Mouse (Mus musculus) liver, embryonic 15.5 days (tissue): ENCODE measurements at regions not wholly inside any gene's neighbourhood (a gene's known extent, or its start where the extent isn't known, plus 50 kb on each side); places are given as distances from the start of the nearest gene placed in this dataset.

ENCODE experiments used
- ATAC-seq: fragments of 200-750 bp; cut with Nextera tagmentation; 2 replicates; pipeline ENCODE4 v1.8.0; 2017; ENCODE audit warnings: moderate number of reproducible peaks, mild to moderate bottlenecking, moderate library complexity; ENCODE audit not compliant: insufficient read depth
- H3K27ac ChIP-seq: fragments of 300-500 bp; sonication (generic); replicated peaks from 2 replicates; pipeline ENCODE4 v1.5.1; 2015; ENCODE audit warnings: mild to moderate bottlenecking, inconsistent platforms
- H3K27me3 ChIP-seq: fragments of 300-500 bp; sonication (generic); 2 replicates; pipeline ENCODE4 v1.6.1; 2015; ENCODE audit warnings: mild to moderate bottlenecking, inconsistent platforms
- H3K36me3 ChIP-seq: fragments of 300-500 bp; sonication (generic); replicated peaks from 2 replicates; pipeline ENCODE4 v1.6.1; 2015; ENCODE audit warnings: moderate library complexity, mild to moderate bottlenecking, inconsistent platforms
- H3K4me1 ChIP-seq: fragments of 300-500 bp; sonication (generic); replicated peaks from 2 replicates; pipeline ENCODE4 v1.6.1; 2015; ENCODE audit warnings: inconsistent platforms
- H3K4me2 ChIP-seq: fragments of 300-500 bp; sonication (generic); 2 replicates; pipeline ENCODE4 v1.6.1; 2015; ENCODE audit warnings: moderate library complexity, mild to moderate bottlenecking, inconsistent platforms
- H3K4me3 ChIP-seq: fragments of 300-500 bp; sonication (generic); replicated peaks from 2 replicates; pipeline ENCODE4 v1.5.1; 2015; ENCODE audit warnings: mild to moderate bottlenecking, inconsistent platforms
- H3K9ac ChIP-seq: fragments of 300-500 bp; sonication (generic); 2 replicates; pipeline ENCODE4 v1.6.1; 2015; ENCODE audit warnings: moderate library complexity, mild to moderate bottlenecking, inconsistent platforms
- H3K9me3 ChIP-seq: fragments of 300-500 bp; sonication (generic); replicated peaks from 2 replicates; pipeline ENCODE4 v1.6.1; 2016; ENCODE audit warnings: inconsistent platforms
- WGBS: fragments of 180-500 bp; shearing (Covaris S2); methylation state at CpG from one replicate; pipeline ENCODE4 v1.1.7; 2015; ENCODE audit warnings: mixed read lengths; ENCODE audit not compliant: insufficient replicate concordance; 5-methylcytosine and 5-hydroxymethylcytosine counted together

DNA sequence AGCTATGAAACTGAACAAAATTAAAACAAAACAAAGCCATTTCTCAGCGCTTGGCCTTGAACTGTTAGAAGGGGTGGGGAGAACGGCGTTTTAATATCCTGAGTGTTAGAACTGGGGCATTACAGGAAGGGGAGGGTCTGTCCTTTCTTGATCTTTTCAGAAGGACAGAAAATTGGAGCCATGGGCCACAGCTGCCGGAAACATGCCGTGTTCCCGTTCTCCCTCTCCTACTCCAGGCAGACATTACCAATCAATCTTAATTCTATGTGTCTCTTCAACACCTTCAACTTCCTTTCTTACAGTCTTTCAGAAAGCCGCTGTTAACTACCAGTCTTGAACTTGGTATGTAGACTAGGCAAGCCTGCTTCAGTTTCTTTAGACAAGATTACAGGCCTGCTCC, 134.7 kb downstream of the Zfp365 start:
- no peak overlapping the region for H3K4me3 ChIP-seq
- no peak overlapping the region for H3K9ac ChIP-seq
- no peak overlapping the region for H3K4me2 ChIP-seq
- H3K4me1 ChIP-seq = no peaks in the 10 kb centered on the region
- no peaks in the 10 kb centered on the region for H3K9me3 ChIP-seq
- ATAC-seq = no peak
- WGBS = 79% methylated on average over 7 of the region's 7 CpGs
- H3K27ac ChIP-seq = no peak overlapping the region
- H3K36me3 ChIP-seq = no peaks in the 10 kb centered on the region
- H3K27me3 ChIP-seq = no peaks in the 10 kb centered on the region

DNA sequence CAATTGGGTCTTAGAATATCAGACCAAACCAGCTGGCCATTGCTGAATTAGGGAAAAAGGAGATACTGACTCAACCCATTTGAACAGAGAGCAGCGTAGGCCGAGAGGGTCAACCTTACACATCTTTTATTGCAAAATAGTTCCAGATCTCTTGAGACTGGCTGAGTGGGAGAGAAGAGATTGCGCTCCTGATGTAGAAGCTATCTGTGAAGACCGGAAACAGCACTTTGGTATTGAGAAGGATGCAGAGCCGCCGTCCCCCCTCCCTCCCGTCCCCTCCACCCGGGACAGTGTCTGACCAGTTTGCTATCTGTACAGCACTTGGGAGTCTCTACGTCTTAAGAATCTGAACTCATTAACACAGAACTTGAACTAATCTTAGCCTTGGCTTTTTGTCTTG, 135.6 kb downstream of the Zfp365 start:
- H3K27ac ChIP-seq = no peak overlapping the region
- H3K36me3 ChIP-seq = no peaks in the 10 kb centered on the region
- no peak overlapping the region for H3K9ac ChIP-seq
- H3K9me3 ChIP-seq = no peaks in the 10 kb centered on the region
- H3K4me3 ChIP-seq = no peak overlapping the region
- no peaks in the 10 kb centered on the region for H3K27me3 ChIP-seq
- WGBS = 78% methylated on average over 9 of the region's 9 CpGs
- no peak overlapping the region for H3K4me2 ChIP-seq
- no peak for ATAC-seq
- no peaks in the 10 kb centered on the region for H3K4me1 ChIP-seq

- Histone ChIP-seq H3K4me1 (no peaks in the 10 kb centered on the region), H3K9me3 (no peaks in the 10 kb centered on the region), H3K9ac (no peak overlapping the region), H3K27me3 (no peaks in the 10 kb centered on the region), H3K27ac (no peak overlapping the region), H3K4me2 (no peak overlapping the region), H3K36me3 (no peaks in the 10 kb centered on the region), H3K4me3 (no peak overlapping the region)
- 56% methylated on average over 8 of the region's 8 CpGs for WGBS
- no peak for ATAC-seq
Measured at GRCm38 (mm10) chr10:67771796-67772195, 140.7 kb downstream of the Zfp365 start.

DNA sequence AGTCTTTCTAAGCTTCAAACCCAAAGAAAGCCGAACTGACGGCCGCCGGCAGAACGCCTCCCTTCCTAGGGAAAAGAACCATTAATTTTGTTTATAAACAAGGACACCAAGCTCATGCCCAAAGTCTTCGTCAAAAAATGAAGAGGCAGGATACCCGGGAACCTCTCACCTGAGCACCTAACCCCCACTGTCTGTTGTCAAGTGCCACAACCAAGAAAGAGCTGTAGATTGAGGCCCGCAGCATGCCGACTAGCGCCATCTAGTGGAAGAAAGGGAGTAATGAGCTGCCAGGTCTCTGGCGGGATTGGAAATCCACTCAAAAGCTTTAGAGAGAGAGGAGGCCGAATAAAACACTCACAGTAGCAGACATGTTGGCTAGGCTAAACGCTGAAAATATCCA, 146.4 kb downstream of the Zfp365 start:
- 35% methylated on average over 13 of the region's 13 CpGs for WGBS
- no peaks in the 10 kb centered on the region for H3K27me3 ChIP-seq
- H3K27ac ChIP-seq = no peak overlapping the region
- H3K36me3 ChIP-seq = no peaks in the 10 kb centered on the region
- no peak overlapping the region for H3K4me2 ChIP-seq
- no peaks in the 10 kb centered on the region for H3K9me3 ChIP-seq
- H3K4me3 ChIP-seq = no peak overlapping the region
- ATAC-seq = no peak
- no peak overlapping the region for H3K9ac ChIP-seq
- no peaks in the 10 kb centered on the region for H3K4me1 ChIP-seq

GRCm38 (mm10) chr10:67760424-67760823, 152.0 kb downstream of the Zfp365 start:
- ATAC-seq = no peak
- H3K9me3 ChIP-seq = no peaks in the 10 kb centered on the region
- H3K4me3 ChIP-seq = no peak overlapping the region
- H3K4me1 ChIP-seq = no peaks in the 10 kb centered on the region
- H3K36me3 ChIP-seq = no peaks in the 10 kb centered on the region
- H3K4me2 ChIP-seq = no peak overlapping the region
- 33% methylated on average over 3 of the region's 3 CpGs for WGBS
- no peak overlapping the region for H3K9ac ChIP-seq
- H3K27ac ChIP-seq = no peak overlapping the region
- H3K27me3 ChIP-seq = no peaks in the 10 kb centered on the region

DNA sequence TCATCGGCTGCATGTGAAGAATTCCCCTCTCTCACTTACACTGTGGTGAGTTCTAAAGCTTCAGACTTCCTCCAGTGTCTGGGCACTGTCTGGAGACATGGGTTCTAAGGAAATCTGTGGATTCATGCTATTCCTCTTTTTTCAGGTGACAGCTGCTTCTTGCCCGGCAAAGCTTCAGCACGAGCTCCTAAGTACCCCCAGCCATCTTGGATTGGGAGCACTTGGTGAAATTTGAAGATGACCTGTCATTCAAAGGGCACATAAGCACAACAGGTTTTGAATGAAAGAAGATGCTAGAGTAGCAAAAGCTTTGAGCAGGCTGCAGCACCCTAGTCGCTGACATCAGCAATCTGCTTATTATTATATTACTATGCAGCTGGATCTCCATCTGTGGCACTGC, 164.3 kb downstream of the Zfp365 start:
- Histone ChIP-seq H3K36me3 (no peaks in the 10 kb centered on the region), H3K27me3 (no peaks in the 10 kb centered on the region), H3K27ac (no peak overlapping the region), H3K9ac (no peak overlapping the region), H3K4me3 (no peak overlapping the region), H3K4me1 (no peaks in the 10 kb centered on the region), H3K9me3 (no peaks in the 10 kb centered on the region), H3K4me2 (no peak overlapping the region)
- no peak for ATAC-seq
- 64% methylated on average over 4 of the region's 4 CpGs for WGBS

DNA sequence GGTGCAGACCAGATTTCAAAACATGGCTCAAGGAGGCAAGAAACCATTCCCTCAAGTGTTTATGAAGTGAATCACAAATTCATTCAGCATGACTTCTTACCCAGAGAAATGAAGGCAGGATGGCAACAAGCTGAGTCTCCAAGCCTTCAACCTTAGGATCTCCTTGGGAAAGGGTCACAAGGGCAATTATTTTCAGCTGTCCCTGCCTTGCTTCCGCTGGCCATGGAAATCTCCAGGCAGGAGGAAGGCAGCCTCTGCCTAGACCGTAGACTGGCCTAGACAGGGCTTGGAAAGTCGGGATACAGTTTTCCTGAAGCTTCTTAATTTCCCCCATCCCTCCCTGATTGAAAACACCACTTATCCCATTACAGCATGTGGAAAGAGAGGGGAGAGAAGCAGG, 165.0 kb downstream of the Zfp365 start:
- Histone ChIP-seq H3K4me2 (no peak overlapping the region), H3K27ac (no peak overlapping the region), H3K9ac (no peak overlapping the region), H3K4me3 (no peak overlapping the region), H3K9me3 (no peaks in the 10 kb centered on the region), H3K36me3 (no peaks in the 10 kb centered on the region), H3K4me1 (no peaks in the 10 kb centered on the region), H3K27me3 (no peaks in the 10 kb centered on the region)
- 63% methylated on average over 3 of the region's 3 CpGs for WGBS
- no peak for ATAC-seq

GRCm38 (mm10) chr10:67746140-67746539, 166.3 kb downstream of the Zfp365 start:
- Histone ChIP-seq H3K4me3 (no peak overlapping the region), H3K4me2 (no peak overlapping the region), H3K27me3 (no peaks in the 10 kb centered on the region), H3K9ac (no peak overlapping the region), H3K9me3 (no peaks in the 10 kb centered on the region), H3K27ac (no peak overlapping the region), H3K36me3 (no peaks in the 10 kb centered on the region), H3K4me1 (no peaks in the 10 kb centered on the region; the same call in 1 of the 2 replicates)
- ATAC-seq = no peak
- 55% methylated on average over 3 of the region's 3 CpGs for WGBS

DNA sequence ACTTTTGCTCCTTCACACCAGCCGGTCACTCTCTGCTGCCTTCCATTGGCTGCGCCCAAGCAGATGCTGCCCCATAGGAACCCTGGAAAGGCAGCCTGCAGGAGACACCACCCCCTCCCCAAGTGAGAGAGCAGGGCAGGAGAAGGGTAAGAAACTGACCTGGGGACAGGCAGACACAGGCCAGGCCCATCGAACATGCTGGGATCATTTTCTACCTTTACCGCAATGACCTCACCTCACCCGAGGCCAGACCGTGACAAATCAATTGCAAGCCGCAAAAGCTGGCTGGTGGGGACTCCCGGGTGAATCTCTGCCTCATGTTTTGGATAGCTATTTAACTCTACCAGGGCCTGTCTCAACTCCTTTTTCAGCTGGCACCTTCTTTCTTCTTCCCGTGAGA, 168.9 kb downstream of the Zfp365 start:
- Histone ChIP-seq H3K36me3 (no peaks in the 10 kb centered on the region), H3K4me3 (no peak overlapping the region), H3K27me3 (no peaks in the 10 kb centered on the region), H3K4me1 (no peaks in the 10 kb centered on the region; the same call in 1 of the 2 replicates), H3K9ac (no peak overlapping the region), H3K4me2 (no peak overlapping the region), H3K27ac (no peak overlapping the region), H3K9me3 (no peaks in the 10 kb centered on the region)
- ATAC-seq = no peak
- 73% methylated on average over 9 of the region's 9 CpGs for WGBS

DNA sequence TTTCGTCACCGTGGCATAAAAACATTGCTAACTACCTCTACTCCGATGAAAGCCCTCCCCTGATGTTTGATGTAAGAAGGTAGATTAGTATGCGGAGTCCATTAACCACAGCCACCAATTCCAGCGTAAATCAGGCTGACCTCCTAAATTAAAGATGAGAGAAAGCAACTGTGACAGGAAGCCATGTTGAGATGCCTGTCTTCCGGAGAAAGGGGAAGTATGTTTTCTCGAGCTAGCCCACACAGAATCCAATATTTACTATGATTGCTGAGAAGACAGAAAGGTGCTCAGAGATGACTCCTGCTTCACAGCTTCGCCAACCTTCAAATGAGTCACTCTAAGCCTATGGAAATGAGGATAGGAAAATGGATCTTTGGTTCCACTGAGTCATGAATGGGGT, 169.6 kb downstream of the Zfp365 start:
- no peak for ATAC-seq
- 30% methylated on average over 8 of the region's 8 CpGs for WGBS
- Histone ChIP-seq H3K4me2 (no peak overlapping the region), H3K36me3 (no peaks in the 10 kb centered on the region), H3K27me3 (no peaks in the 10 kb centered on the region), H3K27ac (no peak overlapping the region), H3K4me3 (no peak overlapping the region), H3K9me3 (no peaks in the 10 kb centered on the region), H3K4me1 (no peaks in the 10 kb centered on the region; the same call in 1 of the 2 replicates), H3K9ac (no peak overlapping the region)

DNA sequence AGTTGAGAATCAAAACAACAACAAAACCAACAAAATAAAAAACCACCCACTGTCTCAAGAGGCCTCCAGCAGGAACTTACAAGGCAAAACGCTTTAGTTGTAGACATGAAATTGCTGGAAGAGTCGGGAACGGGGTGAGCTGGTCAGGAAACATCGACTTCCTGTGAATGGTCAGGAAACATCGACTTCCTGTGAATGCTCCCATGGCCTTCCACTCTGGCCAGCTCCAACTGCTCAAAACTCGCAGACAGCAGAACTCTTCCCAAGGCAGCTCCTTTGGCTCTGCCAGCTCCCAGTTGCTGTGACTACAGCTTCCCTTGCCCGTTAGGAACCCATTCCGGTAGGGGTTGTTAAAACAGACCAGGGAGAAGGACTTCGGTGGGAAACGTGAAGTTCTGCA, 170.2 kb downstream of the Zfp365 start:
- H3K27ac ChIP-seq = no peak overlapping the region
- H3K4me3 ChIP-seq = no peak overlapping the region
- WGBS = 16% methylated on average over 10 of the region's 10 CpGs

DNA sequence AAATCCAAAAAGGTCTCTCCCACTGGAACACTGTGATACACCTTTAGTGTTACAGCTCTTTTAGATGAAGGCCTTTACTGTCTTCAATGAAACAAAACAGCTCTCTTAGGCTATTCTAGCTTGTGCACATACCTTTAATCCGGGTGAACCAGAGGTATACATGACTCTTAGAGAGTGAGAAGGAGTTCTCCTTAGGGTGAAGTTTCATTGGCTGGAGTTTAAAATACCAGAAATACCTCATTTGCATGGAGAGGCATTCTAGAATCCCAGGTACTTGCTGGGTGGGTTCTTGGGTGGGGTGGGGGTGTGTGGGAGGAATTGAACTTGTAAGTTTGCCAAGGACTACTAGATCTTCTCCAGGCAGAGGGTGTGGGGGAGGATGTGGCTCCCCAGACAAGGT, 173.3 kb downstream of the Zfp365 start:
- no peaks in the 10 kb centered on the region for H3K27me3 ChIP-seq
- H3K27ac ChIP-seq = no peak overlapping the region
- H3K4me2 ChIP-seq = no peak overlapping the region
- WGBS = 32% methylated on average over 1 of the region's 1 CpGs
- no peak for ATAC-seq
- H3K9ac ChIP-seq = no peak overlapping the region
- H3K36me3 ChIP-seq = no peaks in the 10 kb centered on the region
- H3K4me3 ChIP-seq = no peak overlapping the region
- H3K4me1 ChIP-seq = no peaks in the 10 kb centered on the region; the same call in 1 of the 2 replicates
- no peaks in the 10 kb centered on the region for H3K9me3 ChIP-seq

More for the DNA sequence above, 170.2 kb downstream of the Zfp365 start:
- no peak for ATAC-seq
- Histone ChIP-seq H3K36me3 (no peaks in the 10 kb centered on the region), H3K9ac (no peak overlapping the region), H3K4me1 (no peaks in the 10 kb centered on the region; the same call in 1 of the 2 replicates), H3K9me3 (no peaks in the 10 kb centered on the region), H3K27me3 (no peaks in the 10 kb centered on the region), H3K4me2 (no peak overlapping the region)
